Mouse (Mus musculus) CH12.LX (cell line): Measurements from ENCODE around the gene Vmn2r22.
"Not testable (repeated sequence)": the region's sequence is repeated elsewhere in the genome, so short reads cannot be mapped to it uniquely, and the experiment has no call there.

Experiments
- CTCF ChIP-seq, 2 experiments: IDR thresholded peaks in 1 of 2; conservative IDR thresholded peaks in 1 of 2; 2 replicates each; pipeline ENCODE4 v1.5.1; 2011 to 2012; ENCODE audit warnings: low read depth in 2 of 2, low read length in 2 of 2, improper control_type of control experiment in 1 of 2, inconsistent platforms in 1 of 2, mild to moderate bottlenecking in 1 of 2, moderate library complexity in 1 of 2
- MAZ ChIP-seq: IDR thresholded peaks from 2 replicates; pipeline ENCODE4 v1.6.1; 2012; ENCODE audit warnings: low read depth, mild to moderate bottlenecking, inconsistent platforms, low read length, improper control_type of control experiment, moderate library complexity
- POLR2A ChIP-seq: IDR thresholded peaks from 2 replicates; pipeline ENCODE4 v1.6.1; 2011; ENCODE audit warnings: low read depth, mild to moderate bottlenecking, improper control_type of control experiment, low read length
- POLR2AphosphoS2 ChIP-seq: IDR thresholded peaks from 2 replicates; pipeline ENCODE4 v1.6.1; 2011; ENCODE audit warnings: low read depth, low read length, improper control_type of control experiment
- ZC3H11A ChIP-seq: IDR thresholded peaks from 2 replicates; pipeline ENCODE4 v1.6.1; 2012; ENCODE audit warnings: low read depth, mild to moderate bottlenecking, inconsistent platforms, low read length, improper control_type of control experiment
- ZKSCAN1 ChIP-seq: IDR thresholded peaks from 2 replicates; pipeline ENCODE4 v1.6.1; 2012; ENCODE audit warnings: low read depth, inconsistent platforms, low read length, improper control_type of control experiment, borderline replicate concordance

DNA sequence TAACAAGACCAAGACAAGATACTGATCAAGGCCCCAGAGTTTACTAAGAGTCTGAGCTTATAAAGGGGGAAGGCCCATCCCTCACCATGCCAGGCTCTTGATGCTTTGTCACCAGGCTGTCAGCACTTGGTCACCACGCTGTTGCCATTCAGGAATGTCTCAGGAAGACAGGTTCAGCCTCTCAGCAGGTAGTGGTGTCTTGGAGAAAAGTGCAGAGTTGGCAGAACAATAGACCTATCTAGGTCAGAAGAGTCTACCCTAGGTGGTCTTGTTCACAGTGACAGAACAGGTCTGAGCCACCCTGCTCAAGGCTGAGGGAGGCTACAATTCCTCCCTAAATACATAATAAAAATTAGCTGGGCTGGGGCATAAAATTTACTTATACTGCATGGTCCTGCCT lies 46.1 kb upstream of the Vmn2r22 start:
- not testable (repeated sequence) for TF ChIP-seq MAZ; POLR2AphosphoS2; CTCF (conservative IDR thresholded peaks at IDR 0.05 in 1 of 2, IDR thresholded peaks at IDR 0.05 in 1 of 2; ENCODE audit: low read depth in 2 of 2, low read length in 2 of 2); ZKSCAN1; ZC3H11A; POLR2A
